Mouse (Mus musculus) cerebellum, adult 11-12 months (tissue): ENCODE data around the gene Crb3.

ENCODE experiments used
- DNase-seq: peaks from one replicate; pipeline ENCODE4 v3.0.0; 2022

Gene Crb3

DNA sequence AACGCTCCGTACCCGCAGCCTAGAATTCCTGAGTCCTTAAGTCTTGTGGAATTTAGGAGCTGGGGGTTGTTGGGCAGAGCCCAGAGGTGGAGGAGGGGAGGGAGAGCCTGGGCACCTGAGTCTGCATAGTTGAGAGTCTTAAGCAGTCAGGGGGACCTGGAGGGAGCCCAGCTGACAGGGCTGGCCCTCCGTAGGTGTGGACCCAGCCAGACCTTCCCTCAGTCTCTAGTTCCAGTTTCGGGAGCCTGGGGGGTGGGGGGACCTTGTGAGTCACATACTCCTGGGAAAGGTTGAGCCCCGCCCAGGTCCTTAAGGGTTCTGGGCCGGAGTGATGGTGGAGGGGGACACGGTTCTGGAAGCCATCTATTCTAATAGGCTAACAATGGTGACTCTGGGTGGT is 4.1 kb downstream of the Crb3 start:
- no peak for DNase-seq

DNA sequence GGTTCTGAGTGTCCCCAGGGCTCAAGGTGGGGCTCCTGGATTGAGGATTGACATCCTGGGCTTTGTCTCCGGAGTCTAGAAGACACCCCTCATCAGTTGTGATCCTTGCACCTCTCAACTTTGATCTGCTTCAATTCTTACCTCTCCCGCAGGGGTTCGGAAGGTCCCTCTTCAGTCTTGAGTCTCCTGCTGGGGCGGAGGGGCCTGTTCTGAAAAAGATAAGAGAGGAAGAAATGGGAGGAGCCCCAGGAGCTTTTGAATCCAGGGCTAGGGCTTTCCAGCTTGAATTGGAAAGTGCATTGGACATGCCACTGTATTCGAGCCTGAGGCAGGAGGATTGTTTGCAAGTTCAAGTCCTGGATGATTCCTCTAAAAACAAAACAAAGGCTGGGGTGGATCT is 8.0 kb downstream of the Crb3 start:
- no peak for DNase-seq

- no peak for DNase-seq
Observed at GRCm38 (mm10) chr17:57070272-57070671, 11.4 kb downstream of the Crb3 start.

- peak; percentile 29 for DNase-seq
Observed at GRCm38 (mm10) chr17:57070699-57071098, 11.8 kb downstream of the Crb3 start.

DNA sequence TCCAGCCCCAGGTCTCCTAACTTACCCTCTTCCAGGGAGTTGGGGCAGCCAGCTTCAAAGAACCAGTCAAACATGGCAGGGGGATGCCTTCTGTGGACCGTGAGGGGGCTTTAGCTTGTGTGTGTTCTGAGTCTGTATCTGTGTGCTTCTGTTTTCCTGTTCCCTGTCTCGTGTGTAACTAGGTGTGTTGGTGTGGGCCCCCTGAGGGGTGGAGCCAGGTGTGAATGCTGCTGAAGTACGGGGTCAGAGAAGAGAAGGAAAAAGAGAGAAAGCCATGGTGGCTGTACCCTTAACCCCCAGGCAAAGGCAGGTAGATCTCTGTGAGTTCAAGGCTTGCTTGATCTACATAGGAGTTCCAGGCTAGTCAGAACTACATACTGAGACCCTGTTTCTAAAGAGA is 18.0 kb downstream of the Crb3 start:
- no peak for DNase-seq

DNA sequence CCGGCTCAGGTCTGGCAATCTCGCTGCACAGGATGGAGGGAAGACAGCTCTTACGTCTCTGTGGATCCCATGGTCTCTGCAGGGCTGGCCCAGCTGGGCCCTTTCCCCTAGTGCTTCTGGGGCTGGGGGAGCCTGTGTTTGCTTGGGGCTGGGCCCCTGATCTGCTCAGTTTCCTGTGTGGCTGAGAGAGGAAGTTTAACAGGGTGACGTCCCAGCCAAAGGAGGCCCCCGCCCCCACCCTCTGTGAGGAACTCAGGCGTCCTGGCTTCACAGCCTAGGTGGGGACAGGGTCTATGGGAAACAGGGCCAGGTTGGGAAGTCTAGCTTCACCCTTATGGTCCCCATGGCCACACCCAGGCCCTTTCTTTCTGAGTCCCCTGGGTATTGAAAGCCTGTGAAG is 19.4 kb downstream of the Crb3 start, which contains the start of gene Dennd1c:
TSS of gene Dennd1c (minus strand) at position 179 of the 400 bp plus-strand sequence.
- peak; percentile 32 for DNase-seq

- DNase-seq: peak; percentile 19
Observed at GRCm38 (mm10) chr17:57079919-57080318, 21.0 kb downstream of the Crb3 start.

DNA sequence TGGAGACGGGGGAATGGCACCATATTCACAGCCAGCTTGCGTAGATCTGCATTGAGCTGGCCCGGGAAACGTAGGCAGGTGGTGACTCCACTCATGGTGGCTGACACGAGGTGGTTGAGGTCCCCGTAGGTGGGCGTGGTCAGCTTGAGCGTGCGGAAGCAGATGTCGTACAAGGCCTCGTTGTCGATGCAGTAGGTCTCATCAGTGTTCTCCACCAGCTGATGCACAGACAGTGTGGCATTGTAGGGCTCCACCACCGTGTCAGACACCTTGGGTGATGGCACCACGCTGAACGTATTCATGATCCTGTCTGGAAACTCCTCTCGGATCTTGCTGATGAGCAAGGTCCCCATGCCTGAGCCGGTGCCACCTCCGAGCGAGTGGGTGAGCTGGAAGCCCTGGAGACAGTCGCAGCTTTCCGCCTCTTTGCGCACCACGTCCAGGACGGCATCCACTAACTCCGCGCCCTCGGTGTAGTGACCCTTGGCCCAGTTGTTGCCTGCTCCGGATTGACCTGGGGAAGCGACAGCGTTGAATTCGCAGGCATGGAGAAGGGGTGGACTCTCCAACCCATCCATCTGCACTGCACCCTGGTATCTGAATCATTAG is 22.4 kb downstream of the Crb3 start:
- DNase-seq: peak; percentile 62

- peak; percentile 78 for DNase-seq
Observed at GRCm38 (mm10) chr17:57082481-57082880, 23.6 kb downstream of the Crb3 start.

DNA sequence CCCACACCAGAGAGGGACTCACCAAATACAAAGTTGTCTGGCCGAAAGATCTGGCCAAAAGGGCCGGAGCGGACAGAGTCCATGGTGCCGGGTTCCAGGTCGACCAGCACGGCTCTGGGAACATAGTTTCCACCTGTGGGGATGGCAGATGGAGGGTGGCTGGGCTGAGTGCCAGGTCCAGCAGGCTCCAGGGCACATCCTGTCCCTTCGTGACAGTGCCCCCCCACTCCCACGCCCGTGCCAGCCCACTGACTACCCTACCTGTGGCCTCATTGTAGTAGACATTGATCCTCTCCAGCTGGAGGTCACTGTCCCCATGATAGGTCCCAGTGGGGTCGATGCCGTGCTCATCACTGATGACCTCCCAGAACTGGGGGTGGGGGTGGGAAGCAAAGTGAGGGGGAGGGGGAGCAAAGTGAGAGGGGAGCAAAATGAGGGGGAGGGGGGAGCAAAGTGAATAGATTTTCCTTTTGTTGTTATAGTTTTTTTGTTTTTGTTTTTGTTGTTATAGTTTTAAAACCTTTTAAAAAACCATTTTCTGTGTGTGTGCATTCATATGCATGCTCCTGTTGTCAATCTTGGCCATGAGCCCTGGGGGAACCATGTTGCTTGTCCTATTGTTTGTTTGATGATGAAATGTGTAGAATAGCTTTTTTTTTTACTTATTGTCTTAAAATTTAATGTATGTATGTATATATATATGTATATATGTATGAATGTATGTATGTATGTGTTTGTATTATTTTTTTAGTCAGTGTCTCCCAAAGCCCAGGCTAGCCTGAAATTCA is 27.3 kb downstream of the Crb3 start:
- DNase-seq: peak; percentile 98

- peak; percentile 95 for DNase-seq
Observed at GRCm38 (mm10) chr17:57087049-57087832, 28.3 kb downstream of the Crb3 start, which contains the start of gene Tubb4a. Tubb4a (minus strand) TSS chr17:57087782.

DNA sequence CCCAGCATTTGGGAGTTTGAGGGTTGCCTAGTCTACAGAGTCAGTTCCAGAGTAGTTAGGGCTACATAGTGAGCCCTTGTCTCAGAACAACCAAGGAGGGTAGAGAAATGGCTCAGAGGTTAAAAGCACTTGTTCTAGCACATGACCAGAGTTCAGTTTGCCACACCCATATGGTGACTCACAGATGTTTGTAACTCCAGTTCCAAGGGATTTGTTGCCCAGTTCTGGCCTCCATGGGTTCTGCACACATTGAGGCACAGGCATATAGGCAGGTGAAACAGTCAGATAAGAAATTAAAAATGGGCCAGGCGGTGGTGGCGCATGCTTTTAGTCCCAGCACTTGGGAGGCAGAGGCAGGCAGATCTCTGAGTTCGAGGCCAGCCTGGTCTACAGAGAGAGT is 35.3 kb downstream of the Crb3 start:
- no peak for DNase-seq

DNA sequence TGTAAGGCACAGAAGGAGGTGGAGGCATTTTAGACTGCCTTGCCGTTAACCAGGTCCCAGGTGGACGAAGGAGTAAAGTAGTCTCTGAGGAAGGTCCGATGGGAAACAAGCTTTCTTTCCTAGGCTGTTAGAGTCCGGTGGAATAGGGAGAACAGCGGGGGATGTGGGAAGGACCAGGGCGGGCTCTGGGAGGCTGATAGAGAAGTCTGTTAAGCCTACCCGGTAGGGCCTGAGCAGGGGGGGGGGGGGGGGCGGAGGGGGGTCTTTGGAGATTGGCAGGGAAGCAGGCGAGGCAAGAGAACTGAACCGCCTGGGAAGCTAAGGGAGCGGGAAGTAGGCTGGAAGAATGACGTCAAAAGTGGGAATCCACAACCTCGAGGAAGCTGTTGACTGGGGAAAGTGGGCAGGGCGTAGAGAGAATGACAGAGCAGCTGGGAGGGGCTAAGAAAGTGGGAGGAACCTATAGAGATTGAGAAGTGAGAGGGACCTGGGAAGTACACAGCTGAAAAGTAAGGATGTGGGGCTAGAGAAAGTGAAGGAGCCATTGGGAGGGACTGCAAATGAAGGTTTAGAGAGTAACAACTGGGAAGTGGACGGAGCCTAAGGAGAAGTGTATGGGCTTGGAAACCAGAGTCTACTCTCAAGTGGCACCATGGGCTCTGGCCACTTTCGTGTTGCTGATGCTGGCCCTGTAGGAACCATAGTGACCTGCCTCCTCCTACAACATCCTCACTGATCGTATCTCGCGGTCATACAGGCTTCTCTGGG is 37.1 kb downstream of the Crb3 start:
- DNase-seq: peak; percentile 37

- DNase-seq: peak; percentile 76
Observed at GRCm38 (mm10) chr17:57096623-57096920, 37.7 kb downstream of the Crb3 start.

GRCm38 (mm10) chr17:57098321-57098720 is 39.4 kb downstream of the Crb3 start:
- DNase-seq: no peak

DNA sequence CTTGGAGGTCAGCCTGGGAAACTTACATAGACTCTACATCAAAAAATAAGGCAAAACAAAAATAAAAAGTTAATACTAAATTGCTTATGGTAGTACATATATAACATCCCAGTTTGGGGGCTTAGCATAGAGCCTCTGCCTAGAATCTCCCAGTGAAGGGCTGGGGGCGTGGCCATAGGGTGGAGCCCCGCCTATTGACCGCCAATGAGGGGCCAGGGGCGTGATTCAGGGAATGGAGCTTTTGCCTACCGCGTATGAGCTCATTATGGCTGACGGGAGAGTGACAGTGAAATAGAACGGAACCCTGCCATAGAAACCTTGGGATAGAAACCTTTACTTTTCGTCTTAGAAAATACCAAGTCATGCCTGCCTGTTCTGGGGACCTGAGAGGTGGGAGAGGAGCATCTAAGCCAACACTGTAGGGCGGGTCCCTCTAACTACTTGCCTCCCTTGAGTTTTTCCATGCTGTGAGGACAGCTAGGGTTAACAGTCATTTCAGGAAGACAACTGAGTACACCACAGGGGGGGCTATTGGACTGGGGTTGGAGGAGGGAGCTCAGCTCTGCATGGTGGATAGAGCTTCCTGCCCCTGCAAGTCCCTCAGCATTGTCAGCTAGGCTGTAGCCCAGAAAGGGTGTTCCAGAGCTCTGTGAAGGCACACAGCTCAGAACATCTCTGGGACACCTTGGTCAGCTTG is 40.9 kb downstream of the Crb3 start:
- no peak for DNase-seq

GRCm38 (mm10) chr17:57102276-57102675 is 43.4 kb downstream of the Crb3 start:
- DNase-seq: no peak

DNA sequence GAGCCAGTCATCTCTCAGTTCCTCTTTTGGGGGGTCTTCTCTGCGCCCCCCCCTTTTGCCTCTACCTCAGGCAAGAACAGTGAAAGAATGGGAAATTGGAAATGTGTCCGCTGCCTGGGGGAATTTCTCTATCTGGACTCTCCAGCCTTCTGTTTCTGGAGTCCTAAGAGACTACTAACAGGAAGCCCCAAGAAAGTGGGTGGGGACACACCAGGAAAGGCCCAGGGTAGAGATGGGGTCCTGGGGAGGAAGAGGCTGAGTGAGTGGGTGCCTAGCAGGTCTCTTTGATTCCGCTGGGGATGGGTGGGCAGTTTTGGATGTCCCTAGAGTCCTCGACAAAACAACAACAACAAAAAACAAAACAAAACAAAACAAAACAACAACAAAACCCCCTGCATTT is 45.6 kb downstream of the Crb3 start:
- DNase-seq: no peak

DNA sequence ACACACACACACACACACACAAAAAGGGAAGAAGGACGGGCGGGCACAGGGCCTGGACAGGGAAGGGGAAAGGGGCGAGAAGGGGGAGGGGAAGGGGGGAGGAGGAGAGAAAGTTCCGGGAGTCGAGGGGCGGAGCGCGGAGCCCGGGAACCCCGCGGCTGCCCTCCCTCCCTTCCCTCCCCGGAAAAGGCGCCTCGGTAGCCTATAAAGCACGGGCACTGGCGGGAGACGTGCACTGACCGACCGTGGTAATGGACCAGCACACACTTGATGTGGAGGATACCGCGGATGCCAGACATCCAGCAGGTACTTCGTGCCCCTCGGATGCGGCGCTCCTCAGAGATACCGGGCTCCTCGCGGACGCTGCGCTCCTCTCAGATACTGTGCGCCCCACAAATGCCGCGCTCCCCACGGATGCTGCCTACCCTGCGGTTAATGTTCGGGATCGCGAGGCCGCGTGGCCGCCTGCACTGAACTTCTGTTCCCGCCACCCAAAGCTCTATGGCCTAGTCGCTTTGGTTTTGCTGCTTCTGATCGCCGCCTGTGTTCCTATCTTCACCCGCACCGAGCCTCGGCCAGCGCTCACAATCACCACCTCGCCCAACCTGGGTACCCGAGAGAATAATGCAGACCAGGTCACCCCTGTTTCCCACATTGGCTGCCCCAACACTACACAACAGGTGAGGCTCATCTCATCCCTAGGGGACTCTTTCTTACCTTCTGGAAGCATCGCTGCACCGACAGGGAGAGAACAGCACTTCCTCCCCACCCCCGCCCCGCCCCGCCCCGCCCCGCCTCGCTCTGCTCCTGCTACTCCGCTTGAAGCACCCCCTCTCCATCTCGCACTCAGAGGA is 46.5 kb downstream of the Crb3 start, which contains the start of gene Tnfsf9:
TSS of gene Tnfsf9 (plus strand) at position 145 of the 854 bp plus-strand sequence.
- DNase-seq: peak; percentile 52

DNA sequence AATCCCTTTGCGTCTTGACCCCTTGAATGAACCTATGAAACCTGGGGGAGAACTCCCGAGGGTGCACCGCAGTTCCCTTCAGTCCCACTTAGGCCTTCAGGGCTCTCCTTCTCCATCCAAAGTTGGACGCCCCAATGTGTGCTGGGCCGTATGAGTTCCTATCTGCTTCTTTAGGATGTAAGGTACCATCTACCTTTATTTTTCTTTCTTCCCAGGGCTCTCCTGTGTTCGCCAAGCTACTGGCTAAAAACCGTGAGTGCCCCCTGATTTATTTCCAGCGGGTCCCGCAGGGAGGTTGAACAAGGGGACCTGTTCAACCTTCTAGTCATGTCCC is 47.1 kb downstream of the Crb3 start:
- DNase-seq: peak; percentile 43

DNA sequence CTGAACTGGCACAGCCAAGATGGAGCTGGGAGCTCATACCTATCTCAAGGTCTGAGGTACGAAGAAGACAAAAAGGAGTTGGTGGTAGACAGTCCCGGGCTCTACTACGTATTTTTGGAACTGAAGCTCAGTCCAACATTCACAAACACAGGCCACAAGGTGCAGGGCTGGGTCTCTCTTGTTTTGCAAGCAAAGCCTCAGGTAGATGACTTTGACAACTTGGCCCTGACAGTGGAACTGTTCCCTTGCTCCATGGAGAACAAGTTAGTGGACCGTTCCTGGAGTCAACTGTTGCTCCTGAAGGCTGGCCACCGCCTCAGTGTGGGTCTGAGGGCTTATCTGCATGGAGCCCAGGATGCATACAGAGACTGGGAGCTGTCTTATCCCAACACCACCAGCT is 48.2 kb downstream of the Crb3 start:
- no peak for DNase-seq
